Mouse (Mus musculus) heart, adult 2 months (tissue): Measurements from ENCODE around the gene Gpr156.

Experiments used
- CTCF ChIP-seq: fragments of 200-600 bp; IDR thresholded peaks from 2 replicates; pipeline ENCODE4 v1.8.1; 2022; ENCODE audit warnings: antibody characterized with exemption, mild to moderate bottlenecking, moderate library complexity
- EP300 ChIP-seq: fragments of 200-500 bp; IDR thresholded peaks from 2 replicates; pipeline ENCODE4 v1.6.1; 2011; ENCODE audit warnings: low read depth, low read length, control low read depth; ENCODE audit not compliant: insufficient read depth
- POLR2A ChIP-seq: fragments of 200-500 bp; IDR thresholded peaks from 2 replicates; pipeline ENCODE4 v1.6.1; 2011; ENCODE audit warnings: mild to moderate bottlenecking, low read depth, low read length, control low read depth; ENCODE audit not compliant: insufficient read depth

DNA sequence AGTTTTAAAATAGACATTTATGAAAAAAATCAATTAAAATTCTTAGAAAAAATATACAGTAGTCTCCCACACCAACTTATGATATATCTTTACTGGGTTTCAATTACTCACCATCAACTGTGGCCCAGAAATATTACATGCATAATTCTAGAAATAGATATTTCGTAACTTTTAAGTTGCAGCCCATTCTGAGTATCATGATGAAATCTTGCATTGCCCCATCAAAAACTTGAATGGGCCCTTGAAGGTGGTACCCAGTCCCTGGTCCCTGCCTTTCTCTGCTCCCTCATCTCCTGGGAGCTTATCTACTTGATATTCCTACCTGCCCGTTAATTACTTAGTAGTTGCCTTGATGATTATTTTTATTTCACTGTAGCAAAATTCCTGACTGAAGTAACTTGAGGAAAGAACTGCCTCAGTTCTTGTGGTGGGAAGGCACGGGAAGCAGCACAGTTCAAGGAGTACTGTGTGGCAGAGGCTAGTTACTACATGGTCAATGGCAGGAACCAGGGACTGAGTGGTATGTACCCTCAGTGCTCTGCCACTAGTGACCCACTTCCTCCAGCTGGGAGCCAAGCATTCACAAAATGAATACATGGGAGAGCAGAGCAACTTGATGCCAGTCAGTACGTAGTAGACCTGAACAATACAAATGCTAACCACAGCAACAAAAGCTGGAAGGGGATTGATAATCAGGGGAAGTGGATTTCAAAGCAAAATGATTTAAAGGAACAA is 41.6 kb upstream of the Gpr156 start:
- TF ChIP-seq POLR2A, result no peak
- no peak for TF ChIP-seq CTCF
- no peak for TF ChIP-seq EP300
